Mouse (Mus musculus) heart, adult 18-20 months (tissue): ENCODE measurements around the gene Arhgef6. TPM values are rescaled to one million over a fixed set of nuclear protein-coding genes. Genes with fewer than 3 reads are reported as not detected.
A peak's percentile ranks its signal among the peaks of the same experiment; 100 is the strongest.

Source experiments
- DNase-seq, 2 experiments: peaks; one replicate each; pipeline ENCODE4 v3.0.0; 2021 to 2022; ENCODE audit warnings: mixed read lengths in 1 of 2
- total RNA-seq, 2 experiments: library from RNA; stranded (reverse); gene quantifications; 2 replicates each; pipeline ENCODE4 v1.2.3; 2021

Arhgef6 gene
- total RNA-seq, 2 experiments from 2014 or later, result 52.4 to 63.8 TPM

- no peak for DNase-seq
These were observed 35.2 kb downstream of the Arhgef6 start for GRCm38 (mm10) chrX:57303188-57303878.

- DNase-seq, result no peak
These were observed 39.6 kb downstream of the Arhgef6 start for GRCm38 (mm10) chrX:57298946-57299345.

GRCm38 (mm10) chrX:57288458-57288857, 50.1 kb downstream of the Arhgef6 start:
- DNase-seq, result no peak

GRCm38 (mm10) chrX:57286281-57286680, 52.2 kb downstream of the Arhgef6 start:
- peak; percentile 30 to 37 for DNase-seq

- no peak for DNase-seq
These were observed 56.3 kb downstream of the Arhgef6 start for GRCm38 (mm10) chrX:57282184-57282583.

GRCm38 (mm10) chrX:57277560-57278335, 60.8 kb downstream of the Arhgef6 start:
- peak; percentile 64 to 72 for DNase-seq

GRCm38 (mm10) chrX:57263515-57263914, 75.0 kb downstream of the Arhgef6 start:
- no peak for DNase-seq

- DNase-seq, result no peak
These were observed 77.8 kb downstream of the Arhgef6 start for GRCm38 (mm10) chrX:57260744-57261143.

- DNase-seq, result no peak
These were observed 85.0 kb downstream of the Arhgef6 start for GRCm38 (mm10) chrX:57253329-57254055.

- no peak for DNase-seq
These were observed 100.0 kb downstream of the Arhgef6 start for GRCm38 (mm10) chrX:57238572-57238971.

GRCm38 (mm10) chrX:57235982-57236381, 102.5 kb downstream of the Arhgef6 start:
- no peak for DNase-seq

- DNase-seq, result no peak
These were observed 104.9 kb downstream of the Arhgef6 start for GRCm38 (mm10) chrX:57233596-57233995.

- no peak for DNase-seq
These were observed 110.4 kb downstream of the Arhgef6 start for GRCm38 (mm10) chrX:57228178-57228577.

- peak in 1 of 2 experiments; percentile 25 for DNase-seq
These were observed 115.2 kb downstream of the Arhgef6 start for GRCm38 (mm10) chrX:57223301-57223700.

- no peak for DNase-seq
These were observed 116.6 kb downstream of the Arhgef6 start for GRCm38 (mm10) chrX:57221881-57222280.

- no peak for DNase-seq
These were observed 119.0 kb downstream of the Arhgef6 start for GRCm38 (mm10) chrX:57219563-57219962.

GRCm38 (mm10) chrX:57216271-57216670, 122.3 kb downstream of the Arhgef6 start:
- DNase-seq, result no peak

GRCm38 (mm10) chrX:57215495-57215894, 123.0 kb downstream of the Arhgef6 start:
- DNase-seq, result no peak

- DNase-seq, result no peak
These were observed 125.7 kb downstream of the Arhgef6 start for GRCm38 (mm10) chrX:57212862-57213261.

GRCm38 (mm10) chrX:57211876-57212275, 126.7 kb downstream of the Arhgef6 start, which contains the start of gene Cd40lg:
Cd40lg (plus strand) TSS chrX:57212143.
- no peak for DNase-seq

GRCm38 (mm10) chrX:57210591-57210990, 127.9 kb downstream of the Arhgef6 start:
- no peak for DNase-seq

GRCm38 (mm10) chrX:57200397-57200796, 138.1 kb downstream of the Arhgef6 start:
- DNase-seq, result no peak

- DNase-seq, result no peak
These were observed 140.5 kb downstream of the Arhgef6 start for GRCm38 (mm10) chrX:57198036-57198435.
